Mouse (Mus musculus) T-helper 2 cell (primary cell): ENCODE results near the gene Ptpdc1.

Source experiments
- in situ Hi-C: fragments of 300-600 bp; cut with MboI, MseI; formaldehyde crosslinking; loops from one replicate; pipeline ENCODE4 v1.15.1; 2025; ENCODE audit warnings: high pct_unique_total_duplicates

The Ptpdc1 gene

GRCm38 (mm10) chr13:48590743-48591142 lies 34.7 kb downstream of the Ptpdc1 start:
- in situ Hi-C loops, result no loop called here

- in situ Hi-C loops, result no loop called here
These were observed 38.1 kb downstream of the Ptpdc1 start for GRCm38 (mm10) chr13:48587354-48587753.

GRCm38 (mm10) chr13:48586496-48586895 lies 39.0 kb downstream of the Ptpdc1 start:
- in situ Hi-C loops, result no loop called here

- in situ Hi-C loops, result no loop called here
These were observed 39.7 kb downstream of the Ptpdc1 start for GRCm38 (mm10) chr13:48585786-48586185.

- in situ Hi-C loops, result no loop called here
These were observed 42.6 kb downstream of the Ptpdc1 start for GRCm38 (mm10) chr13:48582688-48583379.

GRCm38 (mm10) chr13:48578616-48579015 lies 46.8 kb downstream of the Ptpdc1 start:
- in situ Hi-C loops, result no loop called here

GRCm38 (mm10) chr13:48577836-48578235 lies 47.6 kb downstream of the Ptpdc1 start:
- in situ Hi-C loops, result no loop called here

- in situ Hi-C loops, result no loop called here
These were observed 48.5 kb downstream of the Ptpdc1 start for GRCm38 (mm10) chr13:48577007-48577406.

GRCm38 (mm10) chr13:48574718-48575117 lies 50.7 kb downstream of the Ptpdc1 start:
- in situ Hi-C loops, result loop anchor here (5.0 kb wide), 1 partner anchor 52 kb away; no protein-coding TSS in a partner anchor

- in situ Hi-C loops, result loop anchor here (5.0 kb wide), 1 partner anchor 51 kb away; no protein-coding TSS in a partner anchor
These were observed 51.7 kb downstream of the Ptpdc1 start for GRCm38 (mm10) chr13:48573525-48574355.

GRCm38 (mm10) chr13:48572127-48572526 lies 53.3 kb downstream of the Ptpdc1 start:
- in situ Hi-C loops, result loop anchor here (5.0 kb wide), 1 partner anchor 50 kb away; no protein-coding TSS in a partner anchor

GRCm38 (mm10) chr13:48571298-48571697 lies 54.2 kb downstream of the Ptpdc1 start:
- in situ Hi-C loops, result loop anchor here (5.0 kb wide), 1 partner anchor 49 kb away; no protein-coding TSS in a partner anchor

GRCm38 (mm10) chr13:48569576-48570132 lies 55.8 kb downstream of the Ptpdc1 start:
- in situ Hi-C loops, result loop anchor here (5.0 kb wide), 1 partner anchor 47 kb away; no protein-coding TSS in a partner anchor

- in situ Hi-C loops, result no loop called here
These were observed 57.8 kb downstream of the Ptpdc1 start for GRCm38 (mm10) chr13:48567646-48568045.

- in situ Hi-C loops, result no loop called here
These were observed 59.1 kb downstream of the Ptpdc1 start for GRCm38 (mm10) chr13:48566116-48566935.

GRCm38 (mm10) chr13:48564881-48565600 lies 60.4 kb downstream of the Ptpdc1 start:
- in situ Hi-C loops, result no loop called here

- in situ Hi-C loops, result no loop called here
These were observed 63.1 kb downstream of the Ptpdc1 start for GRCm38 (mm10) chr13:48562336-48562735.

GRCm38 (mm10) chr13:48561481-48561880 lies 64.0 kb downstream of the Ptpdc1 start:
- in situ Hi-C loops, result no loop called here

GRCm38 (mm10) chr13:48555976-48556375 lies 69.5 kb downstream of the Ptpdc1 start:
- in situ Hi-C loops, result no loop called here

- in situ Hi-C loops, result no loop called here
These were observed 70.9 kb downstream of the Ptpdc1 start for GRCm38 (mm10) chr13:48554552-48554951.

GRCm38 (mm10) chr13:48553511-48553910 lies 72.0 kb downstream of the Ptpdc1 start:
- in situ Hi-C loops, result no loop called here
